Mouse (Mus musculus) liver, embryonic 11.5 days (tissue): ENCODE measurements at regions not wholly inside any gene's neighbourhood (a gene's known extent, or its start where the extent isn't known, plus 50 kb on each side); places are given as distances from the start of the nearest gene placed in this dataset.
A peak's percentile ranks its signal among the peaks of the same experiment; 100 is the strongest.
"Not testable (repeated sequence)": the region's sequence is repeated elsewhere in the genome, so short reads cannot be mapped to it uniquely, and the experiment has no call there.

Experiments
- ATAC-seq: fragments of 200-750 bp; cut with Nextera tagmentation; replicated peaks from 2 replicates; pipeline ENCODE4 v1.8.0; 2017; ENCODE audit warnings: moderate number of reproducible peaks, mild to moderate bottlenecking, moderate TSS enrichment, moderate library complexity; ENCODE audit not compliant: low FRiP score
- DNase-seq: peaks from one replicate; pipeline ENCODE4 v3.0.0-alpha.2; 2017; ENCODE audit warnings: low spot score
- H3K27ac ChIP-seq: fragments of 300-500 bp; sonication (generic); 2 replicates; pipeline ENCODE4 v1.5.1; 2014; ENCODE audit warnings: mild to moderate bottlenecking, low read depth, low read length, control low read depth
- H3K27me3 ChIP-seq: fragments of 300-500 bp; sonication (generic); replicated peaks from 2 replicates; pipeline ENCODE4 v1.6.1; 2014; ENCODE audit warnings: low read length, mixed read lengths; ENCODE audit not compliant: control insufficient read depth, insufficient read depth
- H3K36me3 ChIP-seq: fragments of 300-500 bp; sonication (generic); 2 replicates; pipeline ENCODE4 v1.6.1; 2014; ENCODE audit warnings: mild to moderate bottlenecking, low read length, moderate library complexity, mixed read lengths; ENCODE audit not compliant: control insufficient read depth, insufficient read depth
- H3K4me1 ChIP-seq: fragments of 300-500 bp; sonication (generic); replicated peaks from 2 replicates; pipeline ENCODE4 v1.6.1; 2014; ENCODE audit warnings: low read length, mixed read lengths; ENCODE audit not compliant: control insufficient read depth, insufficient read depth
- H3K4me2 ChIP-seq: fragments of 300-500 bp; sonication (generic); 2 replicates; pipeline ENCODE4 v1.6.1; 2014; ENCODE audit warnings: mild to moderate bottlenecking, control low read depth, moderate library complexity
- H3K4me3 ChIP-seq: fragments of 300-500 bp; sonication (generic); 2 replicates; pipeline ENCODE4 v1.5.1; 2014; ENCODE audit warnings: low read depth, low read length, control low read depth
- H3K9ac ChIP-seq: fragments of 300-500 bp; sonication (generic); 2 replicates; pipeline ENCODE4 v1.6.1; 2014; ENCODE audit warnings: low read depth, low read length, control low read depth
- H3K9me3 ChIP-seq: fragments of 300-500 bp; sonication (generic); 2 replicates; pipeline ENCODE4 v1.6.1; 2016; ENCODE audit warnings: low read length, inconsistent platforms, mixed read lengths; ENCODE audit not compliant: control insufficient read depth
- WGBS: fragments of 180-500 bp; shearing (Covaris S2); extraction: QIAGEN DNeasy Blood & Tissue Kit; methylation state at CpG from one replicate; pipeline ENCODE4 v1.1.7; 2014; 5-methylcytosine and 5-hydroxymethylcytosine counted together

GRCm38 (mm10) chr19:32989346-32989745 lies 232.0 kb downstream of the Pten start:
- 84% methylated on average over 6 of the region's 6 CpGs for WGBS
- Histone ChIP-seq H3K36me3 (no peaks in the 10 kb centered on the region), H3K4me1 (no peaks in the 10 kb centered on the region), H3K9ac (no peak overlapping the region), H3K27me3 (no peaks in the 10 kb centered on the region), H3K9me3 (no peaks in the 10 kb centered on the region), H3K4me2 (no peak overlapping the region), H3K4me3 (no peak overlapping the region), H3K27ac (no peak overlapping the region)
- no peak for ATAC-seq
- no peak for DNase-seq

- H3K36me3 ChIP-seq, result no peaks in the 10 kb centered on the region
- 64% methylated on average over 6 of the region's 6 CpGs for WGBS
- no peak for ATAC-seq
These were observed 233.3 kb downstream of the Pten start for GRCm38 (mm10) chr19:32990576-32990975.

GRCm38 (mm10) chr19:32998576-32999170 lies 241.4 kb downstream of the Pten start:
- H3K27me3 ChIP-seq, result no peaks in the 10 kb centered on the region
- H3K9ac ChIP-seq, result no peak overlapping the region
- no peak overlapping the region for H3K27ac ChIP-seq
- H3K4me3 ChIP-seq, result no peak overlapping the region
- DNase-seq (no peak), ATAC-seq (no peak)
- H3K4me1 ChIP-seq, result no peaks in the 10 kb centered on the region
- H3K4me2 ChIP-seq, result no peak overlapping the region
- no peaks in the 10 kb centered on the region for H3K9me3 ChIP-seq
- 83% methylated on average over 2 of the region's 3 CpGs for WGBS
- H3K36me3 ChIP-seq, result no peaks in the 10 kb centered on the region

More at GRCm38 (mm10) chr19:32990576-32990975, 233.3 kb downstream of the Pten start:
- Histone ChIP-seq H3K4me2 (no peak overlapping the region), H3K9ac (no peak overlapping the region), H3K27ac (no peak overlapping the region), H3K4me1 (no peaks in the 10 kb centered on the region), H3K9me3 (no peaks in the 10 kb centered on the region), H3K27me3 (no peaks in the 10 kb centered on the region), H3K4me3 (no peak overlapping the region)
- DNase-seq, result no peak

- DNase-seq (no peak), ATAC-seq (no peak)
- WGBS, result 81% methylated on average over 8 of the region's 8 CpGs
- no peak overlapping the region for H3K4me3 ChIP-seq
- H3K9ac ChIP-seq, result no peak overlapping the region
- H3K4me1 ChIP-seq, result no peaks in the 10 kb centered on the region
- no peak overlapping the region for H3K4me2 ChIP-seq
- H3K27ac ChIP-seq, result no peak overlapping the region
- no peaks in the 10 kb centered on the region for H3K27me3 ChIP-seq
- H3K9me3 ChIP-seq, result no peaks in the 10 kb centered on the region
- H3K36me3 ChIP-seq, result no peaks in the 10 kb centered on the region
These were observed 250.3 kb downstream of the Pten start for GRCm38 (mm10) chr19:33007582-33007981.

- 82% methylated on average over 4 of the region's 4 CpGs for WGBS
- H3K36me3 ChIP-seq, result no peaks in the 10 kb centered on the region
- H3K27ac ChIP-seq, result no peak overlapping the region
- no peak overlapping the region for H3K4me2 ChIP-seq
- H3K4me3 ChIP-seq, result no peak overlapping the region
- no peak for DNase-seq
- no peaks in the 10 kb centered on the region for H3K9me3 ChIP-seq
- no peak for ATAC-seq
- no peaks in the 10 kb centered on the region for H3K4me1 ChIP-seq
- H3K9ac ChIP-seq, result no peak overlapping the region
- no peaks in the 10 kb centered on the region for H3K27me3 ChIP-seq
These were observed 250.8 kb downstream of the Pten start for GRCm38 (mm10) chr19:33008076-33008475.

- Histone ChIP-seq H3K36me3 (no peaks in the 10 kb centered on the region), H3K4me2 (no peak overlapping the region), H3K4me1 (no peaks in the 10 kb centered on the region), H3K4me3 (no peak overlapping the region), H3K27ac (no peak overlapping the region), H3K9ac (no peak overlapping the region), H3K27me3 (no peaks in the 10 kb centered on the region), H3K9me3 (no peaks in the 10 kb centered on the region)
- 38% methylated on average over 1 of the region's 1 CpGs for WGBS
- ATAC-seq, result peak; percentile 34; the same call in 1 of the 2 replicates
- no peak for DNase-seq
These were observed 251.5 kb downstream of the Pten start for GRCm38 (mm10) chr19:33008794-33009193.

- H3K9ac ChIP-seq, result no peak overlapping the region
- H3K27me3 ChIP-seq, result no peaks in the 10 kb centered on the region
- H3K9me3 ChIP-seq, result no peaks in the 10 kb centered on the region
- H3K4me2 ChIP-seq, result no peak overlapping the region
- no peaks in the 10 kb centered on the region for H3K36me3 ChIP-seq
- no peak overlapping the region for H3K27ac ChIP-seq
- 88% methylated on average over 11 of the region's 11 CpGs for WGBS
- ATAC-seq, result no peak
- no peaks in the 10 kb centered on the region for H3K4me1 ChIP-seq
- H3K4me3 ChIP-seq, result no peak overlapping the region
- no peak for DNase-seq
These were observed 253.7 kb downstream of the Pten start for GRCm38 (mm10) chr19:33010886-33011446.

- not testable (repeated sequence) for DNase-seq, H3K4me1 ChIP-seq, ATAC-seq, H3K27ac ChIP-seq, H3K4me2 ChIP-seq, H3K9ac ChIP-seq, H3K27me3 ChIP-seq, H3K36me3 ChIP-seq, H3K9me3 ChIP-seq, H3K4me3 ChIP-seq
- 78% methylated on average over 9 of the region's 9 CpGs for WGBS
These were observed 257.6 kb downstream of the Pten start for GRCm38 (mm10) chr19:33014879-33015278.

- Histone ChIP-seq H3K4me3 (no peak overlapping the region), H3K9me3 (no peaks in the 10 kb centered on the region), H3K27me3 (no peaks in the 10 kb centered on the region), H3K36me3 (no peaks in the 10 kb centered on the region), H3K4me2 (no peak overlapping the region), H3K9ac (no peak overlapping the region), H3K4me1 (no peaks in the 10 kb centered on the region), H3K27ac (no peak overlapping the region)
- DNase-seq (no peak), ATAC-seq (no peak)
- 88% methylated on average over 3 of the region's 3 CpGs for WGBS
These were observed 263.9 kb downstream of the Pten start for GRCm38 (mm10) chr19:33021161-33021560.
